Mouse (Mus musculus) forebrain, embryonic 15.5 days (tissue): ENCODE measurements at regions not wholly inside any gene's neighbourhood (a gene's known extent, or its start where the extent isn't known, plus 50 kb on each side); places are given as distances from the start of the nearest gene placed in this dataset.

ENCODE experiments used
- ATAC-seq: fragments of 200-750 bp; cut with Nextera tagmentation; replicated peaks from 2 replicates; pipeline ENCODE4 v1.8.0; 2017; ENCODE audit warnings: mild to moderate bottlenecking, moderate TSS enrichment, moderate library complexity
- H3K27ac ChIP-seq: fragments of 300-500 bp; sonication (generic); replicated peaks from 2 replicates; pipeline ENCODE4 v1.5.1; 2015; ENCODE audit warnings: mild to moderate bottlenecking, inconsistent platforms
- H3K27me3 ChIP-seq: fragments of 300-500 bp; sonication (generic); 2 replicates; pipeline ENCODE4 v1.6.1; 2015; ENCODE audit warnings: inconsistent platforms
- H3K36me3 ChIP-seq: fragments of 300-500 bp; sonication (generic); 2 replicates; pipeline ENCODE4 v1.6.1; 2015; ENCODE audit warnings: mild to moderate bottlenecking, inconsistent platforms
- H3K4me1 ChIP-seq: fragments of 300-500 bp; sonication (generic); 2 replicates; pipeline ENCODE4 v1.6.1; 2015; ENCODE audit warnings: inconsistent platforms
- H3K4me2 ChIP-seq: fragments of 300-500 bp; sonication (generic); replicated peaks from 2 replicates; pipeline ENCODE4 v1.6.1; 2015; ENCODE audit warnings: mild to moderate bottlenecking, inconsistent platforms
- H3K4me3 ChIP-seq: fragments of 300-500 bp; sonication (generic); 2 replicates; pipeline ENCODE4 v1.5.1; 2015; ENCODE audit warnings: mild to moderate bottlenecking, inconsistent platforms
- H3K9ac ChIP-seq: fragments of 300-500 bp; sonication (generic); replicated peaks from 2 replicates; pipeline ENCODE4 v1.6.1; 2015; ENCODE audit warnings: mild to moderate bottlenecking, inconsistent platforms
- H3K9me3 ChIP-seq: fragments of 300-500 bp; sonication (generic); 2 replicates; pipeline ENCODE4 v1.6.1; 2016; ENCODE audit warnings: inconsistent platforms
- WGBS: fragments of 180-500 bp; shearing (Covaris S2); methylation state at CpG from one replicate; pipeline ENCODE4 v1.1.7; 2015; ENCODE audit warnings: mixed read lengths; 5-methylcytosine and 5-hydroxymethylcytosine counted together

- no peak overlapping the region for H3K27ac ChIP-seq
- no peak overlapping the region for H3K4me3 ChIP-seq
- no peaks in the 10 kb centered on the region for H3K27me3 ChIP-seq
- WGBS: 92% methylated on average over 5 of the region's 5 CpGs
- no peaks in the 10 kb centered on the region for H3K36me3 ChIP-seq
- no peak overlapping the region for H3K9ac ChIP-seq
- no peak for ATAC-seq
- H3K4me1 ChIP-seq: peaks cover 3% of the 10 kb centered on the region; the same call in 1 of the 2 replicates
- no peak overlapping the region for H3K4me2 ChIP-seq
- H3K9me3 ChIP-seq: no peaks in the 10 kb centered on the region
These were observed 165.6 kb upstream of the Egln3 start for GRCm38 (mm10) chr12:54369217-54369616.

GRCm38 (mm10) chr12:54364381-54365095, 160.9 kb upstream of the Egln3 start:
- H3K4me3 ChIP-seq: no peak overlapping the region
- ATAC-seq: peak; percentile 88

GRCm38 (mm10) chr12:54361762-54362161, 158.1 kb upstream of the Egln3 start:
- Histone ChIP-seq H3K9me3 (no peaks in the 10 kb centered on the region), H3K9ac (no peak overlapping the region), H3K36me3 (no peaks in the 10 kb centered on the region), H3K4me2 (no peak overlapping the region), H3K4me1 (no peaks in the 10 kb centered on the region), H3K27ac (no peak overlapping the region), H3K27me3 (no peaks in the 10 kb centered on the region), H3K4me3 (no peak overlapping the region)
- no peak for ATAC-seq
- WGBS: 97% methylated on average over 4 of the region's 4 CpGs

More at GRCm38 (mm10) chr12:54364381-54365095, 160.9 kb upstream of the Egln3 start:
- Histone ChIP-seq H3K27me3 (no peaks in the 10 kb centered on the region), H3K27ac (peak overlapping the region; percentile 58), H3K36me3 (no peaks in the 10 kb centered on the region), H3K4me1 (no peaks in the 10 kb centered on the region), H3K9me3 (no peaks in the 10 kb centered on the region), H3K9ac (no peak overlapping the region), H3K4me2 (no peak overlapping the region)
- 33% methylated on average over 11 of the region's 11 CpGs for WGBS

GRCm38 (mm10) chr12:54354187-54354586, 150.5 kb upstream of the Egln3 start:
- no peak for ATAC-seq
- 31% methylated on average over 6 of the region's 6 CpGs for WGBS
- no peak overlapping the region for H3K4me3 ChIP-seq
- no peaks in the 10 kb centered on the region for H3K27me3 ChIP-seq
- no peaks in the 10 kb centered on the region for H3K9me3 ChIP-seq
- peaks cover 28% of the 10 kb centered on the region for H3K4me1 ChIP-seq
- H3K4me2 ChIP-seq: no peak overlapping the region
- no peak overlapping the region for H3K9ac ChIP-seq
- H3K36me3 ChIP-seq: no peaks in the 10 kb centered on the region
- H3K27ac ChIP-seq: no peak overlapping the region

DNA sequence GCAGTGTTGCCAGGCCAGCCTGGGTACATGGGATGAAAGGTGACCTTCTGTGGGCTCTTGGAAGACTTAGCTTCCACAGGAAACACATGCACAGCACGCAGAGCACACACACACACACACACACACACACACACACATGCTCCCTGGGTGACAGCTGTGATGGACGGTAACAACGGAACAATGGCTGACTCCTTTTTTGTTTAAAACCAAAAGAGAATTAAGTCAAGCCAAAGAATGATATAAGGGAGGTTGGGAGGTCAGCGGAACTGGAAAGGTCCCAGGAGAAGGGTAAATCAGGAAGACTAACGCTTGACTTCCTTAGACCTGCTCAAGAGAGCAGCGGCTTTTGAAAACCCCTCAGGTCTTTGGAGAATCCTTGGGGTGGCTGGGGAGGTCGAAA, 150.0 kb upstream of the Egln3 start:
- no peak overlapping the region for H3K4me3 ChIP-seq
- 53% methylated on average over 7 of the region's 7 CpGs for WGBS
- no peaks in the 10 kb centered on the region for H3K27me3 ChIP-seq
- ATAC-seq: peak; percentile 21; the same call in 1 of the 2 replicates
- H3K4me2 ChIP-seq: no peak overlapping the region
- no peaks in the 10 kb centered on the region for H3K36me3 ChIP-seq
- H3K9me3 ChIP-seq: no peaks in the 10 kb centered on the region
- H3K27ac ChIP-seq: no peak overlapping the region
- no peak overlapping the region for H3K9ac ChIP-seq
- H3K4me1 ChIP-seq: peaks cover 28% of the 10 kb centered on the region

DNA sequence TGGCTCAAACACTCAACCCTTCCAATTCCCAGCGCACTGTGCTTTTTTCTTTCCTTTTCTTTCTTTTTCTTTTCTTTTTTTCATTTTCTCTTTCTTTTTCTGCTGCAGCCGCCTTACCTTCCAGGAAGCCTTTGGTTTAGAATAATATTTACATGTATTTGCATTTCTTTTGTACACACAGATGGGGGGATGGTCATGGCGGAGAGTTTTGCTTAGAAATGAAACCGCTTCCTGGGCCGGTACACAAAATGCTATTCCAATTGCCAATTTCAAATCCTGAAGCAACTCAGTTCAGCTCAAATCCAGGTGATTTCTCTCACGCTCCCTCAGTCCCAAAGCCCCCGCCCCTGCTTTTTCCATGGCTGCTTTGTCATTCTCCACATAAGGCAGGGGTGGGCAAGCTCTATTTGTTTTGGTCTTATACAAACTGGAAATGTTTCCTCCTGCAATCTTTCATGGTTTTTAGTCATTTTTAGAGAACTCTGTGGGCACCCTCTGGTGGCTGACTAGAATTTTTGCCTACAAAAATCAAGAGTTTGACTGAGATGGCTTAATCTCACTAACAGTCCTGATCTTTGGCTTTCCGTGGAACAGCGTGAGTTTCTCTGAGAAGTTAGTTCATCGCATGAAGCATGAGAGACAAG, 149.4 kb upstream of the Egln3 start:
- H3K27ac ChIP-seq: peak overlapping the region; percentile 74
- H3K4me1 ChIP-seq: peaks cover 28% of the 10 kb centered on the region
- H3K4me2 ChIP-seq: peak overlapping the region; percentile 39
- peak overlapping the region; percentile 22; the same call in 1 of the 2 replicates for H3K4me3 ChIP-seq
- no peaks in the 10 kb centered on the region for H3K36me3 ChIP-seq
- H3K9ac ChIP-seq: peak overlapping the region; percentile 33; the same call in 1 of the 2 replicates
- H3K9me3 ChIP-seq: no peaks in the 10 kb centered on the region
- no peaks in the 10 kb centered on the region for H3K27me3 ChIP-seq
- WGBS: 43% methylated on average over 10 of the region's 10 CpGs
- peak; percentile 70 for ATAC-seq

DNA sequence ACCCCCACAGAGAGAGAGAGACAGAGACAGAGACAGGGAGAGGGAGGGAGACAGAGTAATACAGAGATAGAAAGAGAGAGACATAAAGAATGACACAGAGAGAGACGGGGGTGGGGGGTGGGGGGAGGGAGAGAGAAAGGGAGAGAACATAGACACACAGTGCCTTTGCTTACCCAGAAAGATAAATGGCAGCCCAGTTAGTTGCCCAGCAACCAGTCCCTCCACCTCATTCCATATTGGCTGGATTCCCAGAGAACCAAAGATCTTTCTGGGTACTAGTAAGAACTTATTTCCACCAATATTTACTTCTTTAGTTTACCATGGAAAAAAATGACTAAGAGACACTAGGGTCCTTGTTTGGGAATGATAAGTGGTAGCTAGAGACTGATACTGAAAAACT, 146.6 kb upstream of the Egln3 start:
- no peak overlapping the region for H3K9ac ChIP-seq
- H3K36me3 ChIP-seq: no peaks in the 10 kb centered on the region
- H3K27me3 ChIP-seq: no peaks in the 10 kb centered on the region
- H3K27ac ChIP-seq: no peak overlapping the region
- 43% methylated on average over 1 of the region's 1 CpGs for WGBS
- H3K4me1 ChIP-seq: peaks cover 28% of the 10 kb centered on the region
- H3K4me3 ChIP-seq: no peak overlapping the region
- ATAC-seq: no peak
- H3K9me3 ChIP-seq: no peaks in the 10 kb centered on the region
- no peak overlapping the region for H3K4me2 ChIP-seq

- Histone ChIP-seq H3K4me2 (no peak overlapping the region), H3K4me3 (no peak overlapping the region), H3K27me3 (no peaks in the 10 kb centered on the region), H3K27ac (no peak overlapping the region), H3K9me3 (no peaks in the 10 kb centered on the region), H3K9ac (no peak overlapping the region), H3K36me3 (no peaks in the 10 kb centered on the region), H3K4me1 (peaks cover 28% of the 10 kb centered on the region)
- no peak for ATAC-seq
- 64% methylated on average over 2 of the region's 2 CpGs for WGBS
These were observed 145.7 kb upstream of the Egln3 start for GRCm38 (mm10) chr12:54349403-54349802.

DNA sequence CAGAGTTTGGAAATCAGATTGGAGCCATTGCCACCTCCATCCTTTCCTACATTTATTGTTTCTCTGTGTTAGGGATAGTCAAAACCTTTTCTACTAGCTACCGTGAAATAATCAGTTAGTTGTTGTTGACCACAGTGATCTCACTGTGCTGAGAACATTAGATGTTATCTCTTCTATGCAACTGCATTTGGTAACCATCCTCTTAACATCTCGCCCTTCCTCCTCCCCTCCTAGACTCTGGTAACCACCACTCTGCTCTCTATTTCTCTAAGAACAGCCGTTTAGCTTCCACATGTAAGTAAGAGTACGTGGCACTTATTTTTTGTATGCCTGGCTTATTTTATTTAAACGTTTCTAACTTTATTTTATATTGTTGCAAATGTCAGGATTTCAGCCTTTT, 139.8 kb upstream of the Egln3 start:
- Histone ChIP-seq H3K9me3 (no peaks in the 10 kb centered on the region), H3K27me3 (no peaks in the 10 kb centered on the region), H3K4me1 (no peaks in the 10 kb centered on the region), H3K4me3 (no peak overlapping the region), H3K9ac (no peak overlapping the region), H3K36me3 (no peaks in the 10 kb centered on the region), H3K27ac (no peak overlapping the region), H3K4me2 (no peak overlapping the region)
- ATAC-seq: no peak
- 91% methylated on average over 5 of the region's 5 CpGs for WGBS

GRCm38 (mm10) chr12:54335509-54335908, 131.8 kb upstream of the Egln3 start:
- 5% methylated on average over 2 of the region's 2 CpGs for WGBS
- Histone ChIP-seq H3K4me1 (peaks cover 16% of the 10 kb centered on the region), H3K9me3 (no peaks in the 10 kb centered on the region), H3K9ac (no peak overlapping the region), H3K36me3 (no peaks in the 10 kb centered on the region), H3K4me2 (no peak overlapping the region), H3K27me3 (no peaks in the 10 kb centered on the region), H3K4me3 (no peak overlapping the region), H3K27ac (no peak overlapping the region)
- no peak for ATAC-seq

DNA sequence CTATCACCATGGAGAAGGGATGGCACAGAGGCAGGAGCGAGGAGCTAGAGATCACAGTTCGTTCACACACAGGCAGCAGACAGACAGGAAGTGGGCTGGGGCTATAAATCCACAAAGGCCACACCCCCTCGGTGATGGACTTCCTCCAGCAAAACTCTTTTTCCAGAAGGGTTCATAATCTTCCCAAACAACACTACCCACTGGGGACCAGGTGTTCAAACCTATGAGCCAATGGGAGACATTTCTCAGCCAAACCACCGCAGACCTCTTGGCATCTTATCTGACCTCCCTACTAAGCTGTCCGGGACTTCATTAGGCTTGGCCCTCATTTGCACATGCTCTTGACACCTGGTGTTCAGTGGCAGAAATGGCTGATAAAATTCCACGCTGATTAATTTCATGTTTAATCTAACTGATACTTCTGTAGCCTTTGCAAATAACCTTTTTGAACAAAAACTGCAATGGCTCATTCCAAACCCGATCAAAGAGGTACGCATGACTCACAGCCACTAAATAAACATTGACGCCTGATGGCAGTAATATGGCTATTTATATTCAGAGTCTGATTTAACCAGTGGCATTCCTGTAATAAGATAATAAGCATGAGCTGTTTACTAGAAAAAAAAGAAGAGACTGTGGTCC, 131.0 kb upstream of the Egln3 start:
- 0 out of 2 replicates have a peak, but pooled peaks have one; percentile 57 for ATAC-seq
- Histone ChIP-seq H3K4me1 (peaks cover 16% of the 10 kb centered on the region), H3K27ac (0 out of 2 replicates have a peak overlapping the region, but pooled peaks have one; percentile 0), H3K27me3 (no peaks in the 10 kb centered on the region), H3K9me3 (no peaks in the 10 kb centered on the region), H3K4me2 (no peak overlapping the region), H3K36me3 (no peaks in the 10 kb centered on the region), H3K9ac (no peak overlapping the region), H3K4me3 (no peak overlapping the region)
- 26% methylated on average over 9 of the region's 9 CpGs for WGBS

GRCm38 (mm10) chr12:54333632-54334321, 130.1 kb upstream of the Egln3 start:
- Histone ChIP-seq H3K9me3 (no peaks in the 10 kb centered on the region), H3K4me2 (no peak overlapping the region), H3K9ac (no peak overlapping the region), H3K4me3 (no peak overlapping the region), H3K27ac (no peak overlapping the region), H3K36me3 (no peaks in the 10 kb centered on the region), H3K27me3 (no peaks in the 10 kb centered on the region), H3K4me1 (peaks cover 16% of the 10 kb centered on the region)
- 83% methylated on average over 14 of the region's 14 CpGs for WGBS
- no peak for ATAC-seq
